Mouse (Mus musculus) lung, postnatal 10 days (tissue): ENCODE data around the gene Atp1b1.

Source experiments
- DNase-seq: peaks from one replicate; pipeline ENCODE4 v3.0.0; 2021

Gene Atp1b1

DNA sequence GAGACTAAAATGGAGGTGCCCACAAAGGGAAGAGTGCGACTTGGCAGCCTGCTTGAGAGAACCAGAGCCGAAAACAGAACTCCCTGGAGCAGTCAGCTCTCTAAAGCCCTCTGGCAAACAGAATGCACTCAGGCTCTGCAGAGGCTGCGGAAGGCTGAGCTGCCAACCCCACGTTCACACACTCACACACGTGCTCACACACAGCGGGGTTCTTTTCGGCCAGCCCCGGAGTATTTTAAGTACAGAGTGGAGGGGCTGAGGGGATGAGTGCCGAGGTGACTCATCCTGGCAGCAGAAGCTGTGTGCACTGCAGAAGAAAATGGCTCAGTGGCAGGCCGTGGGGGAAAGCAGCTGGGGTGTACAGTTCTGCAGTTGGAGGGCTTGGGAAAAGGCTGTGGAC lies 3.6 kb upstream of the Atp1b1 start:
- peak; percentile 62 for DNase-seq

DNA sequence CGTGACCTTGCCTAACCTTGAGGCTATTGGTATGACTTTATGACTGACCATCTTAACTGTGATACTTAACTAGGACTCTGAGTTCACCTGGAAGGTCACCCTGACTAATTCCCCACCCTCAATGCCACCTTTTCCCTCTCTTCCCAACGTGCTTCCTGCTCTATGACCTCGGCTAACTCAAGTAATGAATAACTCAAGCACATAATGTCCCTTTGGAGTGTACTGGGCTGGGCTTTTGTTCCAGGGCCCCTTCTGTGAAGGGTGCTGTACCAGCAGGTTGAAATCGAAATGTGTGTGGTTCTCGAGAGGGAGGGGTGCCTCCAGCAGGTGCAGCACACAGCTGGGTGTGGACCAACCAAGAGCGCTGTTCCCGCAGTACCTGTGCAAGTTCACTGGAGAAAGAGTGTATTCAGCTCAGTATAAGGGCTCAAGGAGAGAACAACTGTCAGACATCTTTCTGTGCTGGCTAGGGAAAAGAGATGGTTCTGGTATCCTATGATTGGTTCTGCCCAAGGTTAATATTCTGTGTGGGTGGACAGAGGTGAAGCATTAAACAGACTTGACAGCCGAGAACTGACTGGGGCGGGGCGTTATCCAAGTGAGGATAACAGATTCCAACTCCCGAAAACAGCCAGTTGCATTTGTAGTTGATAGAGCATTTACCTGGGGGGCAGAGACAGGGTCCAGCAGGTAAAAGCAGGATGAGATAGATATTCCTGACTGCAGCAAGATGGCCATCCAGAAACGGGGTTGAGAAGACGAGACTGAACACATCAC lies 3.0 kb upstream of the Atp1b1 start:
- peak; percentile 39 for DNase-seq

DNA sequence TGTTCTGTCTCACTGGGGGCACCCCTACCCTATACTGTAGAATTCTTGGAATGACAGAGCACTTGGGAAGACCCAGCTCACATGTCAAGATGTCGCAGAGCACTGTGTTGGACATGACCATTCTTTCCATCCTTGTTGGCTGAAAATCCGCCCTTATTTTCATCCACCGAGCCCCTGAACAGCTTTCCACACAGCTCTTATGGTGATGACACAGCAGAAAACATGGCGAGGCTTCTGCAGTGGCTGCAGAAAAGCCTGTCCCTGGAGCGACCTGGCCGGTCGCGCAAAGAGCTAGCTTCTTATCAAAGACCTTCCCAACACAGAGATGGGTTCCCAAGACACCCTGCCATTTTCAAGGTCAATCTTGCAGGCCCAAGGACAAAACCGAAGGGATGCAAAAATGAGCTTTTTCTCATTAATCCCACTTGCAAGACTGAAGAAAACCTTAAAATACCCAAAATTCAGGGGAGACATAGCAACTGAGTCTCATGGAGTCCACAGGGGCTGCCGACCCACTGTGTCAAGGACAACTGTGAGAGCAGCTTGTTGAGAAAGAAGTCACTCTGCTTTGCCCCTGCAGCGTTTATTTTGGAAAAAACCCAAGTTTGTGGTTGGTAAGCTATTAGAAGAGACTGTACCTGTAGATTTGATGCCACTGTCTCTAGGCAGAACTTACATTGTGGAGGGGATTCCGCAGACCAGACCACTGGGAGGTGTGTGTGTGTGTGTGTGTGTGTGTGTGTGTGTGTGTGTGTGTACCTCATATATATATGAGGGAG lies 1.2 kb upstream of the Atp1b1 start:
- no peak for DNase-seq

DNA sequence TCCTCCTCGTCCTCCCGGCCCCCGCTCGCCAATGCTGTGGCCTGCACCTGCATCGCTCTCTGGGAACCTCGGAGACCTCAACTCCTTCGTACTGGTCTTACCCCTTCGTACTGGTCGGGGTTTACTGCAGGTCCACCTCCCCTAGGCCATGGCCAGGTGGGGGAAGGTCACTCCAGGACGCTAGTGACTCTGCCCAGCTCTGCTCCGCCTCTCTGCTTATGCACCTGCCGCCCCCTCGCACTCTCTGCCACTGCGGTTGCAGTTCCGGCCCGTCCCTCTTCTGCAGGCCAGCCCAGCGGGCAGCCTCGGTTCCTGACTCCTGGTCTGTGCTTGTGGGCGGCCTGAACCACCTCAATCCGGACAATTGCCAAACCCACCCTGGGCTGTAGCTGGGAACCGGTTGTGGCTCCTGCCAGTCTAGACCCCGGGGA lies 481 bp upstream of the Atp1b1 start:
- peak; percentile 78 for DNase-seq

DNA sequence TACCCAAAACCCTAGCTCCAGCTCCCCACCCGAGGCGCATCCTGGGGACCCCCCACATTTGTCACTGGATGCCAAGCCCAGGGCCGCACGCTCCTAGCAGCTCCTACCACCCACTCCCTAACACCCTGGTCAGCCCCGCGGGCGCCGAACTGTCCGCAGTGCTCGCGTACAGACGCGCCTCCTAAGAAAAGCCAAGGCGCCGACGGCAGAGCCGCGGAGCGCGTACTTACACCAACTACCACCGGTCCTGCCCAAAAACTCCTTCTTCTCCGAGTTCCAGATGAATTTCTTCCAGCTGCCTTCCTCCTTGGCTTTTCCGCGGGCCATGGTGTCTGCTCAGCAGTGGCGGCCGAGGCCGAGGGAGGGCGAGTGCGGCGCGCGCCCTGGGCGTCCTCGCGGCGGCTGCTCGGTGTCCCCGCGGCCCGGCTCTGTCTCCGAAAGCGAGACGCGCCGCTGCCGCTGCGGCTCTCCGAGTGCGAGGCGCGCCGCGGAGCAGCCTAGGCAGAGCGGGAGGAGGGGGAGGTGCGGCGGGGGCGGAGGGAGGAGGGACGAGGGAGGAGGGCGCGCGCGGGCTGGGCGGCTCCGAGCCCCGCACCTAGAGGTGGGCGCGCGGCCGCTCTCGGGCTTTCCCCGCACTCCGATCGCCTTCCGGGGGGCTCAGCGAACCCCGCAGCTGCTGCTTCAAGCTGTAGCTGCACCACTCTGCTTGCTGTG lies 467 bp downstream of the Atp1b1 start:
- DNase-seq, result peak; percentile 51

DNA sequence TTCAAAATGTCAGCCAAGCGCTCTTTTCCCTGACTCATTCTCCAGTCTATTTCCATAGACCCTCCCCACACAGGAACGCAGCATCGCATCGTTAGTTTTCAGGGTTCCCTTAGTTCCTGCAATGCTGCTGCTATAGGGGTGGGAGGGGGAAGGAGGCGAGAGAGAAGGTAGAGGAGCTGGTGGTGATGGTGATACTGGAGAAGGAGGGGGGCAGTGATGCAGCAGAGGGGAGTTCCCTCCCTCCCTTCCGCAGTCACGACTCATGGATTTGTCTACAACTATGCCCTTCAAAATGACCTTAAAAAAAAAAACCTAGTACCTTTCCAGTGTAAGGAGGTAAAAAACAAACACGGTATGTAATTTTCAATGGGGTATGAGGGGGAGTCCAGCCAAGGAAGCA lies 1.4 kb downstream of the Atp1b1 start:
- no peak for DNase-seq

DNA sequence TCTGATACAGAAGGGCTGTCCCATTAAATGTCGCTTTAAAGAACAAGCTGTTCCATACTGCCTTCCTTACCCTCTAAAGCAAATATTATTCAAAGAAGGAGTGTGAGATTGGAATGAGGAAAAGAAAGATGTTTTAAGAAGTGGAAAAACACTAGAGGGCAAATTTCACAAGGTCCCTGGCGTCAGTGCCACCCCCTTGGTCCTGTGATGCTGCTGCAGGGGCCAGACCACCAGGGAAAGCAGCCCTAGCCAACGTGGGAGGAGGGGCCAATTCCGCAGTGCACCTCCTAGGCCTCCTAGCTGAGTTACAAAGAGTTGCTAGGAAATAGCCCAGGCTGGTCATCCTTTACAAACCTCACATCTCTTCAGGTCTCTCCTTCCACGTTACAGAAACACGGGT lies 2.1 kb downstream of the Atp1b1 start:
- DNase-seq, result peak; percentile 68

DNA sequence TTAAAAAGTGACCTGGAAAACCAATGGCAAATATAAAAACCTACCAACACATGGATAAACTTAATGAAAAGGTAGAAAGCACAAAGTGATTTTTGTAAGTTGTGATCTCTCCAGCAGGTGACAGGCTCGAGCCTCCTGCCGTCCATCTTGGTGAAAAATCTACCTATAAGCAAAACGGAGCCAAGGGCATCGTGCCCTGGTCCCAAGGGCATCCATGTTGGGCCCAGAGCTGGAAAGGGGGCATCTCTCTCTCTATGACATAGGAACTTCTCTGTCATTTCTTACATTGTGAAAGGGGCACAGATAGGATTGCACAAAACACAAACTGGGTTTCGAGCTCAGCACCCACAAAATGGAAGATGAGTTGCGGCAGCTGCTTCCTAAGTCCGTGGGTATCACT lies 2.5 kb downstream of the Atp1b1 start:
- peak; percentile 28 for DNase-seq

DNA sequence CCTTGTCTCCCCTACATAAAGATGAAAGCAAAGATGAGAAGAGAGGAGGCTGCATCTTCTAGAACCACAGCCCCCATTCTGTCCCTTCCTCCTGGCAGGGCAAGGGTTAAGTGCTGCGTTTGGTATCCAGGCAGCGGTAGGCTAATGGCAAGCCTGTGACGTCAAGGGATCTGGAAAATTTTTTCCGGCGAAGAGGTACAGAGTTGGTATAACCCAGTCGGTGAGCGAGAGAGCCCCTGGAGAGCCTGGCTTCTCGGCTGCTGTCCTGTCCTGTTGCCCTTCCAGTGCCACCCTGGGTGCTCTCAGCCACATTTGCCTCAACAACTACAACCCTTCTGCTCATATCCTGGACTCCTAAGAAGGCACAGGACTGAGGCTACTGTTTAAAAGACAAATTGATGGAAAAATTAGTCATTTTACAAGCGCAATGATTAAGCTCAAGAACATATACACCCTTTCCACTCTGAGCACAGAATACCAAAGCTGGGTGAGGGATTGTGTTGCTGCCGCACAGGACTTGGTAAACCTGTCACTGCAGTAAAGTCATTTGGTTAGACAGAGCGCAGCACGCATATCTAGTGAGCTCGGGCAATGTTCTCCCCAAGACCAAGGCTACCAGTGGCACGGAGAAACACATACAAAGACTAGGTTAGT lies 3.3 kb downstream of the Atp1b1 start:
- DNase-seq, result peak; percentile 46

DNA sequence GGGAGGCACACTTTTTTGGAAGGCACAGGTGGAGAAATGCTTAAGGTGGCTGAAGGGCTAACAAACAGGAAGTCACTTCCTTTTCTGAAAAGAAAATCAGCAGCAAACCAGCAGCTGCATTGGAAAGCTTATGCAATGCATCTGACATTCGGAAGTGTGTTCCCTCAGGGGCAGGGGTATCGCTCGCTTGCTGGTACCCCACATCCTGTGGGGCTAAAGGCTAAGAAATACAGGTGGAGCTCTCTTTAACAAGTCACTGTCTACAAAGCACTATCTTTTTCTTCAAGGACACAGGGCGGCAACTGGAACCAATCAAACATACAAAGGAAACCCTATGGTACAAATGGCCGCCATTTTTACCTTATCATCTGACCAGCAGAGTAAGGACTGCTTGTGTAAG lies 4.4 kb downstream of the Atp1b1 start:
- DNase-seq, result no peak

DNA sequence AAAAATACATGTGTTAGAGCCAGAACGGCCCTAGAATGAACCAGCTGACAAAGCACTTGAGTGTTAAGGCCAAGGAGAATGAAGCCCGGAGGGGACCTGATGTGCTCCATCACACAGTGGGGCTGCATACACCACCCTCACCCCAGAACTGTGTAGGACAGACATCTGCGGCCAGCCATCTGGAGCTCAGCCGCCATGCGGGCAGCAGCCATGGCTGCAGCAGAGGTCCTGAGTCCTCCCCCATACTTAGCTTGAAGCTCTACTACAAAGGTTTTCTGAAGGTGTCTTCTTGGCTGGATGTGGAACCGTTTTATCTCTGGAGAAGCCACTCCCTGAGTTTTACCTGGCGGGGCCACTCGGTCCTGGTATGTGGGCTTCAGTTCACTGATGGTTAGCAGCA lies 5.0 kb downstream of the Atp1b1 start:
- DNase-seq, result no peak

DNA sequence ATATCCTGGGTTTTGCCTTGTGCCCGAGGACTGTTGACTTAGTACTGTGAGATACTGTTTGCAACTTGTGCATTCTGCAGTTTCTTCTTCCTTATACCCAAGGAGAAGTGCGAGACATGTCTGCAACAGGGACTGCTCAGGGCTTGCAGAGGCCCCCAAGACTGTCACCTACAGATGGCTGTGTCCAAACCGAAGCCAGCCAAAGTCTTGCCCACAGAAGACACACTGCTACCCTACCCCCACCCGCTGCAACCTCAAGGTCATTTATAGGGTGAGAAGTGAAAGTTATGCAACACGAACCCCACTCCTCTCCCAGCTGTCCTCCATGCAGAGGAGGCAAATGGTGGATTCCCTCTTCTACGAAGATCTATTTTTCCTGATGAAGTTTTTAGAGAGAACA lies 5.6 kb downstream of the Atp1b1 start:
- DNase-seq, result no peak

DNA sequence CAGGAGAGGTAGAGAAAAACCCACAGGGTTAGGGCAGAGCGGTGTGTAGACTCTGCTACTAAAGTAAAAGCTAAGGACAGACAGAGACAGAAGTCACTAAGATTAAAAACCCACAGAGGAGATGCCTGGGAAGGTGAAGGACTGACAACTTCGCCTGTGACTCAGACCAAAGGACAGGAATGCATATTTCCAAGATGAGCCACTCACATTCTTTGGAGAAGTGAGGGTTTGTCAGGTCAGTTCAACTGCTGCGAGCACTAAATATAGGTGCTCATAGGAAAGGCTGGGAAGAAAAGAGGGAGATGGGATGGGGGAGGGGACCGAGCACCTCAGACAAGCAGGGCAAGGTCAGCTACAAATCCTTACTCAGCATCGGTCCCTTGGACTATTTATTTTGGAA lies 6.8 kb downstream of the Atp1b1 start:
- DNase-seq, result no peak

DNA sequence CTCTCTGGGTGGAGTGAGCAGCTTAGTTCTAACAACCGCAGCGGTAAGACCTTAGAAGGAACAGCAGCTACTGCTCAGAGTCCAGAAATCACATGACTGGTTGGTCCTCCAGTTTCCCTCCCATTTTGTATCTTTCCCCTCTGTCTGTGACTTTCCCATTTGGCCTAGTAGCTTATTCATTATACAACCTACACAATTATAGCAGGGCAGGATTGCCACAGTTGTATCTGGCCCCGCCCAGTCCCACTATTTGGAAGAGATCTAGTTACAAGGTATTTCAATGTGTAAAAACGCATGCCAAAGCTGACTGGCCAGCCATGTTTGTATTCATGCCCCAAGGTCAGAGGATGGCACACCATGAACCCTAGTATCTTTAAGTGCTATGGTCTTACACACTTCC lies 7.5 kb downstream of the Atp1b1 start:
- DNase-seq, result no peak

DNA sequence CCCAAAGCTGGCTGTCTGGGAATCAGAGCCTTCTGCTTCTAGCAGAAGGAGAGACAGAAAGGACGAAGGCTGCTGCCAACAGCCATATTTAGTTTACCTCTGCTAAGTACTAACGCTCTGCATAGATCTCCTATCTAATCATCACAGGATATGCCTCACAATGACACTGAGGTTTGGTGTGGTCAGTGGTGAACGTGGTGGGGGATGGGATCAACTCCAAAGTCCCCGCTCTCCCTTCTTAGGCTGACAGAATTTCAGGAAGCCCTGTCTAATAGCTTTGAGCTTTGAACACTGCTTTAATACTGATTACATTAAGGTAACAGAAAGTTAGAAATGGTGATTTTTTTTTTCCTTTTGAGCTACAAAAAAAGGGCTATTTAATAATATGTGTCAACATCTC lies 7.9 kb downstream of the Atp1b1 start:
- DNase-seq, result no peak

DNA sequence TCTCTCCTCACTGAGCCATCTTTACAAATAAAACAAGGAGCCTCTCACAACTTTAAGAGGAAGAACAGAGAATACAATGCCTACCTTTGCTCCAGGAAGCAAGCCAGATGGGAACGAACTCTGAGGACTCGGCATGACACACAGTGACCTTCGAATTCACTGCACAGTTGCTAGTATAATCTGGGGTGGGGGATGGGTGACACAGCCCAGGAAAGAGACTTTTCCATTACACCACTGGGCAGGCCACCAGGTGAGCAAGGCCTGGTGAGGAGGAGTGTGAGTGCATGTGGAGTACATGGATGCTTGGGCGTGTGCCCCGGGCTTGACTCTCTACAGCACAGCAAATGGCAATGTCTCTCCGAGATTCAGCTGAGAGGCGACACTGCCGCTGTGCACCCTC lies 8.5 kb downstream of the Atp1b1 start:
- no peak for DNase-seq

DNA sequence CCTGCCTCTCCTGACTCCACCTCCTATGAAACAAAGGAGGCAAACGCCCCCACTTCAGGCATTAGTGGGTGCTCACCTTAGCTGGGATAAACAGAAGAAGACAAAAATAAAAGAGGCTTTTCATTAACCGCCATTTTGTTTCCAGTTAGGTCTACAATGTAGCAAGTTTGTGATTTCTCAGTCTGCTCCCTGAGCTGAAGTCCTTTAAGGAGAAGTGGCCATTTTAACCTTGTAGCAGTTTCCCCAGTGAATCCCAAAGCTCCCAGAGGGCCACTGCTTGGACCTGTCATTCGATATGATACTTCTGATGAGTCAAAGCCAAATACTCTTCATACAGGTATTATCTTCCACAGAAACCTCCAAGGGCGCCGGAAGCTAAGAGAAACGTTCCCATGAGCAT lies 10.6 kb downstream of the Atp1b1 start:
- DNase-seq, result no peak

DNA sequence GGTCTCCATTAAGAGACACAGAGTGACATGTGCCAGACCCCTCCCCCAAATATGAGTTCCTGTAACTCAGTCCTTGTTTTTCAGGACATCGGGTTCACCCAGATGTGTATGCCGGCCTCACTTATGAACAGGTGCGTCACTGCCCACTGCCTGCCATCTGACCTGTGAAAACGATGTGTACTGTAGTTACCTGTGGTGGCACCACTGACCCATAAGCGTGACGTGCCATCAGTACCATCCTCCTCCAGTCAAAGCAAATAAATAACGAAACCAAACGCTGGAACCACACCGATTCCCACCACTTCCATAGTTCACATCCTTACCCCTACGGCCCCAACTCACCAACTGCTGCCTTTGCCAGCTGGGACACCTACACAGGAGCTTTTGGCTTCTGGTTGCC lies 11.6 kb downstream of the Atp1b1 start:
- no peak for DNase-seq

DNA sequence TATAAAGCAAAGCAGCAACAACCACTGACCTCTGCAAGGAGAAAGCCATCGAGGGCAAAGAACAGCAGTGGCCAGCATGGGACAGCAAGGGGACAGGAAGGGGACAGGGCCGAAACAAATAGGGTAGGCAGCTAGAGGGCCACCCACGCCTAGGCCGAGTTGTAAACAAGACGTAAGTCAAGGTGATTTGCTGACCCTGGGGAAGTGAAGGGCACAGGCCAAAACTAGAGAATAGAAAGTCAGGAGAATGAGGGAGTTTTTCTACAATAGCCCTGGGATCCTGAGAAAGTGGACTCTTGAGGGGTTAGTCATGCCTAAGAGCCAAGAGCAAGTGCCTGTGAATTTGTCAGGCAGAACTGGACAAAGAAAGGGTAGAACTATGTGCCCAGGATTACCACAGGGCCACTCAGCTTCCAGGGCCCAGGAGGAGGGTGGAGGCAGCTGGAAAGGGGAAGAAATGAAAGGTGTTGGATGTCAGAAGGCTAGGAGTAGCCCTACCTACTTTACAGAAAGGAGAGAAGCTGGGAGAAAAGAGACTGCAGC lies 12.5 kb downstream of the Atp1b1 start:
- no peak for DNase-seq

DNA sequence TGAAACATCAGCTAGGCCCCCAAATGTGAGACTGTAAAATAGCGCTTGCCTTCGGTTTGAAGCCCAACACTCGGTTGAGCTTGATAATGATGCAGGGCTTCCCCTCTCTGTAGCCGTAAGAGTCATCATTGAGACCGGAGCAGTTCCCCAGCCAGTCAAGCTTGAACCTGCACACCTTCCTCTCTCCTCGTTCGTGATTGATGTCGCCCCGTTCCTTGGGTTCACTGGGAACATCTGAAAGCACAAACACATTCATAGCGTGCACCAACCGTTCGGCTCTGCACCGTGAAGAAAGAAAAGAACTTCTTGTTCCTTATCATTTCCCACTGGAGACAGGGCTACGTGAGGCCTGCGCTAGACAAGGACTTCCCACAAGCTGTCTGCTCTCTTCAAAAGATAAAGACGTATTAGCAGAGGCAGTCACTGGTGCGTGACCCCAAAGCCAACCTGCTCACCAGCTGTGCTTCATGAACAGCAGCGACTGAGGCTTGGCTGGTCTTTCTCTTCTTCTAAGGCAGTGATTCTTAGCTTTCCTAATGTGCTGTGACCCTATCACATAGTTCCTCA lies 16.7 kb downstream of the Atp1b1 start:
- no peak for DNase-seq

DNA sequence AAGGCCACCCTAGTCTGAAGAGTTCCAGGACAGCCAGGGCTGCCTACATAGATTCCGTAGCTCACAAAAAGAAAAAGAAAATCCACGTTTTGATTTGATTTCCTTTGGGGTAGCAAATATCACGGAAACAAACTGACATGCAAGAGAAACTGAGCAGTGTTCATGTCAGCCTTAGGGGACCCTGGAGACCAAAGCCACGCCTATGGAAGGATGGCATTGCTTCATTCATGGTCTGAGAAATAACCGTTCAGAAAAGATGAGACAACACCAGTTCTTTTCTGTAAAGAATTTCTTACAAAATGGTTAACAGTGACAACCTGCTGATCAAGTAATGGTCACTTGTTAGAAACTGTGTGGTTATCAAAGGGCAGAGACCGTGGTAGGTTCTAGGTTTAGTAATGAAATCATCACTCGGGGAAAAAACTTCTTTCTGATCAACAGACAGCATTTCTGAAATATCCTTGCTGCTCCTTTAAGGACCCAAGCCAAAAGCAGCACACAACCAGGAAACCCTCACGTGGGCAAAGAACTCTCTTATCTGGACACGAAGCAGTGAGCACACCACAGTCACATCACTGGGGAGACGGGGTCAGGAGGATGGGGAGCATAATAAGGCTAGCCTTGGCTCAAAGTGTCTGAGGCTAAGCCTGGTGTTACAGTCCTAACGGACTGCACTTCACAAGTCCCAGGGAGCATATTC lies 17.3 kb downstream of the Atp1b1 start:
- no peak for DNase-seq

DNA sequence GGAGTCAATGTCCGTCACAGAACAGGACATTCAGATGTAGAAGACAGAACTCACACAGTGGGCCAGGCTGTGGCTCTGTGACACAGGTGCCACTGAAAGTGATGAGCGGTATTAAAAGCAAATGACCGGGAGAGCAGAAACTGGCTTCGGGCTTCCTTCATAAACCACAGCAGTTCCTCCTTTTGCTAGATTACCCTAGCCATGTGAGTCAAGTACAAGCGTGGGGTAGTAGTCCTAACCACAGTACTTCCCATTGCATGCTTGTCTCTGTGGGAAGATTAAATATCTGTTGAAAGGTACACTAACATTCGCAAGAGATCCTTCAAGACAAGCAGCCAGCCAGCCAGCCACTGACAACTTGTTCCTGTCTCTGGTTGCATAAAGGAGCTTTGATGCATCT lies 17.9 kb downstream of the Atp1b1 start:
- no peak for DNase-seq
